Mouse (Mus musculus) Patski (cell line): ENCODE data around the gene Gmds. TPM values are rescaled to one million over a fixed set of nuclear protein-coding genes. Genes with fewer than 3 reads are reported as not detected.
A peak's percentile ranks its signal among the peaks of the same experiment; 100 is the strongest.

ENCODE experiments used
- ATAC-seq: fragments of 100-300 bp; one replicate; pipeline ENCODE4 v1.8.0; 2021
- CTCF ChIA-PET: fragments of 350-600 bp; sonication (Branson Sonifier 250); formaldehyde crosslinking; loops from one replicate; lab custom pipeline; 2022; ENCODE audit warnings: inconsistent platforms; lab: Charles Lee
- POLR2A ChIA-PET: fragments of 350-600 bp; sonication (Branson Sonifier 250); formaldehyde crosslinking; loops from one replicate; lab custom pipeline; 2022; ENCODE audit warnings: antibody characterized with exemption, inconsistent platforms; lab: Charles Lee
- DNase-seq: peaks from one replicate; pipeline ENCODE4 v3.0.0-alpha.2; 2011; ENCODE audit warnings: low read depth, low spot score
- H3K27me3 ChIP-seq: fragments of 371-371 bp; one replicate; pipeline ENCODE4 v1.5.1; 2021
- CTCF ChIP-seq: fragments of 100-300 bp; IDR thresholded peaks from one replicate; pipeline ENCODE4 v1.5.1; 2021
- in situ Hi-C: fragments of 300-500 bp; cut with MboI; formaldehyde crosslinking; loops from 3 replicates; pipeline ENCODE4 v1.11.1; 2018; ENCODE audit warnings: low pct_unique_long_range_greater_than_20kb, mixed read lengths
- polyA plus RNA-seq: library from polyadenylated mRNA; unstranded; gene quantifications from one replicate; pipeline ENCODE4 v1.2.3, GENCODE M21; 2021

Gene Gmds
- polyA plus RNA-seq, 1 experiment from 2014 or later, result 53.3 TPM

GRCm38 (mm10) chr13:32318309-32318708, 20.2 kb downstream of the Gmds start:
- ChIA-PET POLR2A (no interaction called here), CTCF (no interaction called here)
- no peak for TF ChIP-seq CTCF
- no peak for ATAC-seq
- no peaks in the 10 kb centered on the region for H3K27me3 ChIP-seq
- in situ Hi-C loops, result loop anchor here (5.0 to 10.0 kb wide), 2 partner anchors 169 to 346 kb away; no protein-coding TSS in a partner anchor
- no peak for DNase-seq

GRCm38 (mm10) chr13:32317354-32317753, 21.2 kb downstream of the Gmds start:
- ATAC-seq (no peak), DNase-seq (no peak)
- POLR2A ChIA-PET, result no interaction called here
- CTCF ChIA-PET, result no interaction called here
- in situ Hi-C loops, result loop anchor here (5.0 to 10.0 kb wide), 2 partner anchors 170 to 347 kb away; no protein-coding TSS in a partner anchor
- TF ChIP-seq CTCF, result no peak
- H3K27me3 ChIP-seq, result no peaks in the 10 kb centered on the region

- DNase-seq, result no peak
- POLR2A ChIA-PET, result interaction anchor here (1.4 kb wide), 1 partner anchor 25 kb away, joined by 3 read pairs; no protein-coding TSS in a partner anchor
- peak; percentile 92 for TF ChIP-seq CTCF
- no peak for ATAC-seq
- H3K27me3 ChIP-seq, result no peaks in the 10 kb centered on the region
- CTCF ChIA-PET, result interaction anchor here (0.9 to 1.5 kb wide), 4 partner anchors 12 to 175 kb away, joined by 3 to 6 read pairs (median 4); partner anchors contain the start of gene Gmds
- in situ Hi-C loops, result loop anchor here (5.0 to 10.0 kb wide), 2 partner anchors 95 to 352 kb away; no protein-coding TSS in a partner anchor
These were observed 25.9 kb downstream of the Gmds start for GRCm38 (mm10) chr13:32312663-32313062.

- no peaks in the 10 kb centered on the region for H3K27me3 ChIP-seq
- in situ Hi-C loops, result loop anchor here (5.0 to 10.0 kb wide), 2 partner anchors 96 to 353 kb away; no protein-coding TSS in a partner anchor
- no peak for TF ChIP-seq CTCF
- ChIA-PET CTCF (interaction anchor here (1.0 to 2.3 kb wide), 5 partner anchors 9 to 28 kb away, joined by 3 to 12 read pairs (median 3); partner anchors contain the start of gene Gmds), POLR2A (interaction anchor here (1.4 kb wide), 1 partner anchor 26 kb away, joined by 3 read pairs; no protein-coding TSS in a partner anchor)
- DNase-seq (no peak), ATAC-seq (no peak)
These were observed 27.1 kb downstream of the Gmds start for GRCm38 (mm10) chr13:32311476-32311875.

GRCm38 (mm10) chr13:32298456-32298855, 40.1 kb downstream of the Gmds start:
- CTCF ChIA-PET, result interaction anchor here (0.6 to 2.4 kb wide), 5 partner anchors 9 to 213 kb away, joined by 3 to 12 read pairs (median 3); no protein-coding TSS in a partner anchor
- no peak for DNase-seq
- POLR2A ChIA-PET, result interaction anchor here (1.1 kb wide), 1 partner anchor 32 kb away, joined by 3 read pairs; no protein-coding TSS in a partner anchor
- in situ Hi-C loops, result loop anchor here (10.0 kb wide), 1 partner anchor 494 kb away; the partner anchor contains the start of gene Foxc1
- ATAC-seq, result peak; percentile 39
- H3K27me3 ChIP-seq, result no peaks in the 10 kb centered on the region
- TF ChIP-seq CTCF, result no peak

GRCm38 (mm10) chr13:32297398-32297797, 41.1 kb downstream of the Gmds start:
- H3K27me3 ChIP-seq, result no peaks in the 10 kb centered on the region
- in situ Hi-C loops, result loop anchor here (10.0 kb wide), 1 partner anchor 493 kb away; the partner anchor contains the start of gene Foxc1
- ATAC-seq, result no peak
- peak; percentile 58 for TF ChIP-seq CTCF
- ChIA-PET POLR2A (no interaction called here), CTCF (interaction anchor here (1.2 to 2.4 kb wide), 4 partner anchors 14 to 497 kb away, joined by 3 to 12 read pairs (median 4); no protein-coding TSS in a partner anchor)
- no peak for DNase-seq

GRCm38 (mm10) chr13:32294416-32295195, 43.9 kb downstream of the Gmds start:
- no peak for DNase-seq
- in situ Hi-C loops, result loop anchor here (5.0 to 10.0 kb wide), 2 partner anchors 77 to 490 kb away; partner anchors contain the start of gene Foxc1
- ChIA-PET POLR2A (interaction anchor here (0.6 kb wide), 1 partner anchor 29 kb away, joined by 3 read pairs; no protein-coding TSS in a partner anchor), CTCF (interaction anchor here (1.9 kb wide), 1 partner anchor 12 kb away, joined by 4 read pairs; no protein-coding TSS in a partner anchor)
- no peaks in the 10 kb centered on the region for H3K27me3 ChIP-seq
- TF ChIP-seq CTCF, result no peak
- ATAC-seq, result no peak

- ATAC-seq, result no peak
- TF ChIP-seq CTCF, result peak; percentile 51
- ChIA-PET CTCF (interaction anchor here (1.1 kb wide), 1 partner anchor 10 kb away, joined by 3 read pairs; no protein-coding TSS in a partner anchor), POLR2A (no interaction called here)
- DNase-seq, result no peak
- in situ Hi-C loops, result no loop called here
- no peaks in the 10 kb centered on the region for H3K27me3 ChIP-seq
These were observed 65.5 kb downstream of the Gmds start for GRCm38 (mm10) chr13:32272937-32273496.

- no peaks in the 10 kb centered on the region for H3K27me3 ChIP-seq
- TF ChIP-seq CTCF, result no peak
- ATAC-seq, result no peak
- in situ Hi-C loops, result no loop called here
- no peak for DNase-seq
- POLR2A ChIA-PET, result no interaction called here
- CTCF ChIA-PET, result interaction anchor here (1.0 kb wide), 2 partner anchors 11 to 49 kb away, joined by 3 read pairs; no protein-coding TSS in a partner anchor
These were observed 68.8 kb downstream of the Gmds start for GRCm38 (mm10) chr13:32269757-32270156.

GRCm38 (mm10) chr13:32269261-32269660, 69.3 kb downstream of the Gmds start:
- in situ Hi-C loops, result no loop called here
- ChIA-PET CTCF (interaction anchor here (1.0 kb wide), 2 partner anchors 11 to 48 kb away, joined by 3 read pairs; no protein-coding TSS in a partner anchor), POLR2A (no interaction called here)
- no peaks in the 10 kb centered on the region for H3K27me3 ChIP-seq
- DNase-seq (no peak), ATAC-seq (no peak)
- TF ChIP-seq CTCF, result no peak
